Mouse (Mus musculus) liver, postnatal 0 days (tissue): ENCODE measurements around the gene Acsl1. TPM values are rescaled to one million over a fixed set of nuclear protein-coding genes. Genes with fewer than 3 reads are reported as not detected.

Experiments
- ATAC-seq: fragments of 200-750 bp; cut with Nextera tagmentation; 2 replicates; pipeline ENCODE4 v1.8.0; 2017; ENCODE audit warnings: mild to moderate bottlenecking, moderate library complexity
- DNase-seq: peaks from one replicate; pipeline ENCODE4 v3.0.0-alpha.2; 2016
- H3K27ac ChIP-seq: fragments of 300-500 bp; sonication (generic); 2 replicates; pipeline ENCODE4 v1.5.1; 2014; ENCODE audit warnings: antibody characterized with exemption, moderate library complexity, mild to moderate bottlenecking, low read depth
- H3K27me3 ChIP-seq: fragments of 300-500 bp; sonication (generic); 2 replicates; pipeline ENCODE4 v1.6.1; 2014; ENCODE audit warnings: low read length, control low read depth, mixed read lengths; ENCODE audit not compliant: insufficient read depth
- H3K36me3 ChIP-seq: fragments of 300-500 bp; sonication (generic); replicated peaks from 2 replicates; pipeline ENCODE4 v1.6.1; 2014; ENCODE audit warnings: mild to moderate bottlenecking, control low read depth, low read length, moderate library complexity, mixed read lengths; ENCODE audit not compliant: insufficient read depth
- H3K4me1 ChIP-seq: fragments of 300-500 bp; sonication (generic); 2 replicates; pipeline ENCODE4 v1.6.1; 2014; ENCODE audit warnings: antibody characterized with exemption, mild to moderate bottlenecking, control low read depth; ENCODE audit not compliant: insufficient read depth
- H3K4me2 ChIP-seq: fragments of 300-500 bp; sonication (generic); 2 replicates; pipeline ENCODE4 v1.6.1; 2014; ENCODE audit warnings: low read depth, mild to moderate bottlenecking, low read length, moderate library complexity, mixed read lengths
- H3K4me3 ChIP-seq: fragments of 300-500 bp; sonication (generic); 2 replicates; pipeline ENCODE4 v1.5.1; 2014; ENCODE audit warnings: low read depth, low read length
- H3K9ac ChIP-seq: fragments of 300-500 bp; sonication (generic); replicated peaks from 2 replicates; pipeline ENCODE4 v1.6.1; 2014; ENCODE audit warnings: mild to moderate bottlenecking, moderate library complexity
- H3K9me3 ChIP-seq: fragments of 300-500 bp; sonication (generic); 2 replicates; pipeline ENCODE4 v1.6.1; 2016; ENCODE audit warnings: mild to moderate bottlenecking, control low read depth, low read length, mixed read lengths
- CTCF ChIP-seq: sonication (generic); IDR thresholded peaks from 2 replicates; pipeline ENCODE4 v1.5.1; 2016; ENCODE audit warnings: antibody characterized with exemption, low read depth
- EP300 ChIP-seq: IDR thresholded peaks from 2 replicates; pipeline ENCODE4 v1.6.1; 2016; ENCODE audit warnings: antibody characterized with exemption, low read depth, mild to moderate bottlenecking
- WGBS: fragments of 180-500 bp; shearing (Covaris S2); extraction: QIAGEN DNeasy Blood & Tissue Kit; methylation state at CpG from one replicate; pipeline ENCODE4 v1.1.7; 2014; ENCODE audit not compliant: insufficient replicate concordance; 5-methylcytosine and 5-hydroxymethylcytosine counted together
- polyA plus RNA-seq: library from polyadenylated mRNA; unstranded; fragments of >200 nt; fragmentation: Nextera tagmentation; extraction: Ambion mirVana; gene quantifications from 2 replicates; pipeline ENCODE4 v1.2.1, GENCODE M21; 2015

The Acsl1 gene
- polyA plus RNA-seq, 1 experiment from 2014 or later: 466 TPM

GRCm38 (mm10) chr8:46508488-46509395 lies 37.9 kb downstream of the Acsl1 start:
- Histone ChIP-seq H3K9ac (no peak overlapping the region), H3K4me1 (peaks cover 25% of the 10 kb centered on the region), H3K9me3 (no peaks in the 10 kb centered on the region), H3K36me3 (peaks cover 80% of the 10 kb centered on the region), H3K4me2 (no peak overlapping the region), H3K27ac (peak overlapping the region; percentile 41), H3K27me3 (no peaks in the 10 kb centered on the region), H3K4me3 (no peak overlapping the region)
- no peak for TF ChIP-seq CTCF
- no peak for TF ChIP-seq EP300
- no peak for DNase-seq
- 71% methylated on average over 14 of the region's 14 CpGs for WGBS
- no peak for ATAC-seq

GRCm38 (mm10) chr8:46509474-46509873 lies 38.6 kb downstream of the Acsl1 start:
- WGBS: 83% methylated on average over 3 of the region's 3 CpGs
- Histone ChIP-seq H3K9ac (no peak overlapping the region), H3K4me2 (no peak overlapping the region), H3K9me3 (no peaks in the 10 kb centered on the region), H3K27ac (no peak overlapping the region), H3K27me3 (no peaks in the 10 kb centered on the region), H3K4me3 (no peak overlapping the region), H3K4me1 (peaks cover 23% of the 10 kb centered on the region), H3K36me3 (peaks cover 83% of the 10 kb centered on the region)
- DNase-seq (no peak), ATAC-seq (no peak)
- TF ChIP-seq CTCF: no peak
- TF ChIP-seq EP300: no peak

- H3K27me3 ChIP-seq: no peaks in the 10 kb centered on the region
- H3K4me1 ChIP-seq: peaks cover 23% of the 10 kb centered on the region
- peak overlapping the region; percentile 63 for H3K27ac ChIP-seq
- H3K4me2 ChIP-seq: no peak overlapping the region
- H3K4me3 ChIP-seq: no peak overlapping the region
- DNase-seq: no peak
- peaks cover 80% of the 10 kb centered on the region for H3K36me3 ChIP-seq
- TF ChIP-seq EP300: no peak
- TF ChIP-seq CTCF: no peak
- H3K9ac ChIP-seq: no peak overlapping the region
- no peak for ATAC-seq
- WGBS: 70% methylated on average over 9 of the region's 9 CpGs
- no peaks in the 10 kb centered on the region for H3K9me3 ChIP-seq
Measured at GRCm38 (mm10) chr8:46511336-46511735, 40.5 kb downstream of the Acsl1 start.

GRCm38 (mm10) chr8:46512538-46512937 lies 41.7 kb downstream of the Acsl1 start:
- ATAC-seq (no peak), DNase-seq (no peak)
- 0 out of 2 replicates have a peak overlapping the region, but pooled peaks have one; percentile 32 for H3K27ac ChIP-seq
- H3K4me3 ChIP-seq: no peak overlapping the region
- H3K4me1 ChIP-seq: peaks cover 30% of the 10 kb centered on the region
- H3K4me2 ChIP-seq: no peak overlapping the region
- WGBS: 52% methylated on average over 8 of the region's 8 CpGs
- H3K9me3 ChIP-seq: no peaks in the 10 kb centered on the region
- no peak for TF ChIP-seq EP300
- no peak for TF ChIP-seq CTCF
- no peak overlapping the region for H3K9ac ChIP-seq
- H3K27me3 ChIP-seq: no peaks in the 10 kb centered on the region
- peaks cover 80% of the 10 kb centered on the region for H3K36me3 ChIP-seq

GRCm38 (mm10) chr8:46514027-46514426 lies 43.2 kb downstream of the Acsl1 start:
- TF ChIP-seq EP300 (peak; percentile 37; the same call in 1 of the 2 replicates), CTCF (no peak)
- ATAC-seq: peak; percentile 89
- Histone ChIP-seq H3K4me1 (peaks cover 20% of the 10 kb centered on the region), H3K4me3 (no peak overlapping the region), H3K9me3 (no peaks in the 10 kb centered on the region), H3K4me2 (no peak overlapping the region), H3K27ac (peak overlapping the region; percentile 84), H3K27me3 (no peaks in the 10 kb centered on the region), H3K36me3 (peaks cover 79% of the 10 kb centered on the region), H3K9ac (no peak overlapping the region)
- no peak for DNase-seq
- WGBS: 76% methylated on average over 1 of the region's 1 CpGs

GRCm38 (mm10) chr8:46520667-46521066 lies 49.8 kb downstream of the Acsl1 start:
- ATAC-seq (peak; percentile 28; the same call in 1 of the 2 replicates), DNase-seq (no peak)
- Histone ChIP-seq H3K4me3 (no peak overlapping the region), H3K4me2 (no peak overlapping the region), H3K36me3 (peaks cover 87% of the 10 kb centered on the region), H3K27me3 (no peaks in the 10 kb centered on the region), H3K9me3 (no peaks in the 10 kb centered on the region), H3K27ac (peak overlapping the region; percentile 55; the same call in 1 of the 2 replicates), H3K4me1 (peaks cover 27% of the 10 kb centered on the region), H3K9ac (no peak overlapping the region)
- 65% methylated on average over 6 of the region's 6 CpGs for WGBS
- TF ChIP-seq CTCF: no peak
- TF ChIP-seq EP300: no peak
